Mouse (Mus musculus): ENCODE results near the gene Cd83.

- TF ChIP-seq CTCF (IDR thresholded peaks at IDR 0.05; ENCODE audit: low read depth, low read length) = no peak
- no peak for TF ChIP-seq POLR2A (IDR thresholded peaks at IDR 0.05; ENCODE audit: extremely low read depth, insufficient read depth, low read length)
Observed at GRCm38 (mm10) chr13:43780071-43780470, 4.5 kb upstream of the Cd83 start.

All from liver, adult 2 months (tissue).